Mouse (Mus musculus) forelimb bud, embryonic 11.5 days (tissue): Measurements from ENCODE around the gene Olfr1259.
"Not testable (repeated sequence)": the region's sequence is repeated elsewhere in the genome, so short reads cannot be mapped to it uniquely, and the experiment has no call there.

ENCODE experiments used
- DNase-seq: peaks from one replicate; pipeline ENCODE4 v3.0.0-alpha.2; 2012; ENCODE audit warnings: low read depth, low spot score

The Olfr1259 gene

DNA sequence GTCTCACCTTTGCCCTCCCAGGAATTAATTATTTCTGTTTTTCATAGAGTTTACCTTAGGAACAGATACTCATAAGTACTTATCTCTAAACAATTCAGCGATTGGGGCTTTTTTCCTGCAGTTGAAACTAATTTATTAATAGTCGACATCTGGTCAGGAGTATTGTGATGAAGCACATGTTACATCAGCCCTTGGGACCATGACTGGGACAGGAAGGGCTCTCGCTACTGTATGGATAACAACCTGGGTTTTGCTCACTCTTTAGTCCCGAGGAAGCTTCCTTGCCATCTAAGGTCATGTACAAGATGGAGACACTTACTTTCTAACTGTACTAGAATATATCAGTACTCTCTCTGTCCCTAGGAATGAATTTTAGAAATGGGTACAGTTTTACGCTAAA lies at the start of gene Olfr1259:
Gene Olfr1259 (minus strand): TSS at position 101 of the 400 bp plus-strand sequence.
- no peak for DNase-seq

DNA sequence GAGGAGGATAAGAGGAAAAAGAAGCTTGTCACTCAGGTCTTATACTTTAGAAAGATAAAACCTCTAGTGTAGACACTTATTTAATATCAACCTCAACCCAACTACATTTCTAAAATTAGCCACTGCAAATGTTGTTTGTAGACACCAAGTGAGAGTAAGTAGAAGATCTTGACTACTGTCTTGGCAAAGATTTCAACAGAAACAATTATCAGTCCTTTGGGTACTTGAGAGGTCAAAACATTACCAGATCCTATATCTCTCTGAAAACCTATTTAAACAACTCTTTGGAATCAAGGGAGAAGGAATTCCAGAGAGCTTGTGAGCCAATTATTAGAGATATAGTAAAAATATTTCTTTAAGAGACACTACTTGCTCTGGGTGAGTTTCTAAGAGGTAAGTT lies 42.5 kb upstream of the Olfr1259 start, which contains the start of gene Olfr1261:
Gene Olfr1261 (plus strand): TSS at position 301 of the 400 bp plus-strand sequence.
- no peak for DNase-seq

GRCm38 (mm10) chr2:89977709-89978108 lies 29.2 kb upstream of the Olfr1259 start:
- DNase-seq, result no peak

DNA sequence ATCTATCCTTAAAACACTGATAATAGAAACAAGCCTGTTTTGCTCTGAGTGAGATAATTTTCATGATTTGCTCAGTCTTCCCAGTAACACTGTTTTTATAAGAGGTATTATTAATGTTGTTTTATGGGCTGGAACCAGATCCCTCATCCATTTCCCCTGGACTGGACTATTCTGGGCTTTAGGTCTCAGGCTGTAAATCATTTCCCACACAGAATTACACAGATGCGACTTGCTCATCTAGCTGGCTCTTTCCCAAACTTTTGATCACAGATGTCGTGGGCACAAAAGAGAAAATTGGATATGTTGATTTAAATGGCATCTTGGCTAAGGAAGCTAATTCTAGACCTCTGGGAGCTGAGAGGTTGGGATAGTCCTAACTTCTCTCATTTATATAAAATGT lies 25.7 kb upstream of the Olfr1259 start, which contains the start of gene Olfr1260:
Gene Olfr1260 (plus strand): TSS at position 157 of the 400 bp plus-strand sequence.
- DNase-seq, result no peak

DNA sequence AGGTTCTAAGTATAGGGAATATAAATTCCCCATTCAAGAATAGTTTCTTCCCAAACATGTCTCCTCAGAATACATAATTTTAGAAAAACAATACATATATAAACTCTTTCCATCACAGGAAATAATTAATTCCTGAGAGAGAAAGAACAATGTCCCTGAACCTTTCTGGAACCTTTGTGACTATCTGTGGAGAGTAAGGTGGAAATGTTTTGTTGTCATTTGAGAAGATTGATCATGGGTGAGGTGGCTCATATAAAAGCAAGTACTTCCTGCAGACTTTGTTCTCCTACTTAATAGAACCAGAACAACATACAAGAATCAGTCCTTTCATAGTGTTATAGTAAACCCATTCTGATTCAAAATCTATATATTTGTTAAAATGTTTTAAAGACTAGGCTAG lies 21.5 kb downstream of the Olfr1259 start, which contains the start of gene Olfr1258:
Gene Olfr1258 (plus strand): TSS at position 301 of the 400 bp plus-strand sequence.
- no peak for DNase-seq

GRCm38 (mm10) chr2:89912616-89913015 lies 35.8 kb downstream of the Olfr1259 start:
- DNase-seq, result not testable (repeated sequence)
